Mouse (Mus musculus) G1E-ER4 (cell line): ENCODE results near the gene Fgf22. TPM values are rescaled to one million over a fixed set of nuclear protein-coding genes. Genes with fewer than 3 reads are reported as not detected.

Experiments
- GATA1 ChIP-seq: IDR thresholded peaks from one replicate; pipeline ENCODE4 v1.8.0; 2012; ENCODE audit warnings: low read length, inconsistent platforms
- polyA plus RNA-seq: library from polyadenylated mRNA; stranded (reverse); fragments of >175 nt; gene quantifications from 2 replicates; pipeline ENCODE4 v1.2.3, GENCODE M21; 2012

Gene Fgf22
- polyA plus RNA-seq = not detected in 2 replicates

GRCm38 (mm10) chr10:79754856-79755516 lies at the start of gene Fgf22:
Fgf22 (plus strand) TSS chr10:79755076.
- no peak for TF ChIP-seq GATA1

GRCm38 (mm10) chr10:79705951-79706350 lies 48.9 kb upstream of the Fgf22 start:
- TF ChIP-seq GATA1 = no peak

- no peak for TF ChIP-seq GATA1
These were observed 48.3 kb upstream of the Fgf22 start for GRCm38 (mm10) chr10:79706406-79707094.

DNA sequence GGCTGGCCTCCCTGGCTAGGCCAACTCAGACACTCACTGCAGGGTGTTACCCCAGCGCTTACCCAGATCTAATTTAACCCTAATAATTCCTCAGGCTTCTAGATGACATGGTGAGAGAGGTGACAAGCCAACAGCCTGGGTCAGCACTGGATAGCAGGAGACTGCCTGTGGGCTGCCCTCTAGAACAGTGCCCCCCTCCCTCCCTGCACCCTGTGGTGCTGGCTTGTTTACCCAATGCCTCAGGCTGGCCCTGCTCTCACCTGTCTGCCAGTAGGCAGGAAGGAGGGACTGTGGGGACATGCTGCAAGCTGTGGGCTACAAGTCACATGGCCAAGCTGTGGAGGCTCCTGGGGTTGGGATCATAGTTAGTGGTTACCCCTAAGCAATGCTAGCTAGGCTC lies 47.7 kb upstream of the Fgf22 start:
- no peak for TF ChIP-seq GATA1

- no peak for TF ChIP-seq GATA1
These were observed 47.1 kb upstream of the Fgf22 start for GRCm38 (mm10) chr10:79707759-79708158.

DNA sequence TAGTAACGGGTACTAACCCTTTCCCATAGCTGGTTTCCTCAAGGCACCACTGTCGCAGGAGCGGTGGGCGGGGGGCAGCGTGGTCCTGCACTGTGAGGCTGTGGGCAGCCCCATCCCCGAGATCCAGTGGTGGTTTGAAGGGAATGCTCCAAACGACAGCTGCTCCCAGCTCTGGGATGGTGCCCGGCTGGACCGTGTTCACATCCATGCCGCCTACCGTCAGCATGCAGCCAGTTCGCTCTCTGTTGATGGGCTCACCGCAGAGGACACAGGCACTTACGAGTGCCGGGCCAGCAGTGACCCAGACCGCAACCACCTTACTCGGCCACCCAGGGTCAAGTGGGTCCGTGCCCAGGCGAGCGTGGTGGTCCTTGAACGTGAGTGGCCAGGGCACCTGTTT lies 46.2 kb upstream of the Fgf22 start:
- TF ChIP-seq GATA1 = no peak

GRCm38 (mm10) chr10:79709307-79709706 lies 45.6 kb upstream of the Fgf22 start:
- TF ChIP-seq GATA1 = no peak

- TF ChIP-seq GATA1 = no peak
These were observed 42.8 kb upstream of the Fgf22 start for GRCm38 (mm10) chr10:79712029-79712428.

- no peak for TF ChIP-seq GATA1
These were observed 42.3 kb upstream of the Fgf22 start for GRCm38 (mm10) chr10:79712499-79713126.

DNA sequence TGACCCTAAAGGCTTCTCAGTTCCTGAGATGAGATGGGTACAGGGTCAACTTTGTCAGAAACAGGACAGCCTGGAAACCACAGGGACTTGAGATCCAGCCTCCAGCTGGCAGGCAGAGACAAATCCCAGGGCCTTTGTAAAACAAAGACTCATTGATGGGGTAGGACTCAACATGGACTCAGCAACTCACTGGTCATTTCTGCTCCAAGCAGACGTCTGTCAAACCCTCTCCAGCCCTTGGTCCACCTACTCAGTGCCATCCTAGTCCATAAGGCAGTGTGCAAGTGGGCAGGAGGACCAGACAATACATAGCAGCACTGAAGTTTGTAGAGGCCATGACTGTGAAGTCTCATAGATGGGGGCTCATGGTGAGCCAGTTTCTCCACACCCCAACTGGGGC lies 41.7 kb upstream of the Fgf22 start:
- no peak for TF ChIP-seq GATA1

DNA sequence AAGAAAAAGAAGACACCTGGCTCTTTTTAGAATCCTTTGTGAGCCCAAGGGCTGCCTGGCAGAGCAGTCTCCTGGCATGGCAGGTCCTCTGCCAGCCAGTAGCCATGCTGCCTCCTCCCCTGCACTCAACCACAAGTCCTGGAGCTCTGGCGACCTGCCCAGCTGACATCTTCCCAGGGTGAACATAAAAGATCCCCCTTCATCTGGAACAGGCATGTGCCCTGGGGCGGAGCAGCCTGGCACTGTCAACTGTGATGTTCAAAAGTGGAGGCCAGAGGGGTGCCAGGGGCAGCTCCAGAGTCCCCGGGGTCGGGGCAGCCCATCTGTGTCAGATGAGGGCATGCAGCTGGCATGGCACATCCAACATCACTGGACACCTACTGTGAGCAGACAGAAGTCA lies 39.9 kb upstream of the Fgf22 start:
- no peak for TF ChIP-seq GATA1

DNA sequence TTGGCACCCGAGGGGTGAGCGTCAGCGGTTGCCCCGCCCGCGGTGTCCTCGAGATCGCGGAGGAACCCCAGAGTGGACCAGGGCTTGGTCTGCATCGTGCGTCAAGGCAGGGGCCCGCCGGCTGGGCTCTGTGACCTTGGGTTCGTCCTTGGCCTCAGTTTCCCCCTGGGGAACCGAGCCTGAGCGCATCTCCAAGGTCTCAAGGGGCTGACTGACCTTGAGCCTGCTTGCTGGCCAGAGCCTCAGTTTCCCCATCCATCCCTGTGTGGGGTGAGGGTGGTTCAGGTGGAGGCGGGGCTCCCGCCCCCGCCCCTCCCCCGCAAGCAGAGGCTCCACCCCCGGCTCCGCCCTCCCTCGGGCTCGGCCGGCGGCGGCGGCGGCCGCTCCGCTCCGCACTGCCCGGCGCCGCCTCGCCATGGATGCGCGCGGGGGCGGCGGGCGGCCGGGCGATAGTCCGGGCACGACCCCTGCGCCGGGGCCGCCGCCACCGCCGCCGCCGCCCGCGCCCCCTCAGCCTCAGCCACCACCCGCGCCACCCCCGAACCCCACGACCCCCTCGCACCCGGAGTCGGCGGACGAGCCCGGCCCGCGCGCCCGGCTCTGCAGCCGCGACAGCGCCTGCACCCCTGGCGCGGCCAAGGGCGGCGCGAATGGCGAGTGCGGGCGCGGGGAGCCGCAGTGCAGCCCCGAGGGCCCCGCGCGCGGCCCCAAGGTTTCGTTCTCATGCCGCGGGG lies 38.5 kb upstream of the Fgf22 start, which contains the start of gene Hcn2:
TSS of gene Hcn2 (plus strand) at position 381 of the 734 bp plus-strand sequence.
- no peak for TF ChIP-seq GATA1

GRCm38 (mm10) chr10:79716988-79717355 lies 37.9 kb upstream of the Fgf22 start:
- TF ChIP-seq GATA1 = no peak

- TF ChIP-seq GATA1 = no peak
These were observed 37.1 kb upstream of the Fgf22 start for GRCm38 (mm10) chr10:79717640-79718357.

- no peak for TF ChIP-seq GATA1
These were observed 33.8 kb upstream of the Fgf22 start for GRCm38 (mm10) chr10:79721089-79721488.
